Mouse (Mus musculus): ENCODE measurements at regions not wholly inside any gene's neighbourhood (a gene's known extent, or its start where the extent isn't known, plus 50 kb on each side); places are given as distances from the start of the nearest gene placed in this dataset.

DNA sequence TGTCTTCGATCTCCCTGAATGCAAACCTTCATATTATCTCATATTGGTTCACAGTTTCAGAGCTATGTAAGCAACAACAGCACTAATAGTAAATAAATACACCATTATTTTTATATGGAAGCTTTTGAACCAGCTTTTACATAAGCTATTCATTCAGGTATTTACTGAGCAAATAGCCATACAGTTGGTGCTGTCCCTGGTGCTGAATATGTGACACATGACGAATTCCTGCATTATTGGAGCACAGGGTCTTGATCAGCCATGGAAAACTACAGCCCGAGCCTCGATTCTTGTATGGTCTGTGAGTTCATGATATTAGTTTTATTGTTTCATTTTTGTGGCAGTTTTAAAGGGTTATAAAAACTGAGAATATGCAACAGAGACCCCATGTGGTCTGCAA, 359.1 kb upstream of the Xylt1 start:
- no peak for ATAC-seq (ENCODE audit: insufficient number of reproducible peaks, insufficient read depth, low FRiP score, low TSS enrichment, low read depth)
- Histone ChIP-seq H3K4me1 (no peaks in the 10 kb centered on the region), H3K4me2 (no peak overlapping the region), H3K36me3 (no peaks in the 10 kb centered on the region), H3K4me3 (no peak overlapping the region), H3K9ac (no peak overlapping the region), H3K27ac (no peak overlapping the region), H3K27me3 (no peaks in the 10 kb centered on the region), H3K9me3 (no peaks in the 10 kb centered on the region)
- 54% methylated on average over 4 of the region's 4 CpGs for WGBS

DNA sequence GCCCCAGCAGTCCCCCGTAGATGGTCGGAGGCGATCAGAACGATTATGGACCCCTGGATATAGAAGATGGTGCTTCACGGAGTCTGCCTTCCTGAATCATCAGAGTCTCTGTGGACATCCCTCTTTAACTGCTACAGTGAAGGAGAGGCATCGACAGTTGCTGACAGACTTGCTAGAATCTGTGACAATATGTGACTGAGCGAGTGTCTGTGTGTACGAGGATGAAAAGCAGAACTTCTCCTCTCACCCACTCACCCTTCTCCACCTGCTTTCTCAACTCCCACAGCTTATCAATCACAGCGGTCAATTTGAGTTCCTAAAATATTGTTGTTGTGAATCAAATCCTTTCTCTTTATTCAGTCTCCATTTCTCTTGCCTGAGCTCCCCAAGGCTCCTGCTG, 335.9 kb upstream of the Xylt1 start:
- Histone ChIP-seq H3K27ac (no peak overlapping the region), H3K9me3 (no peaks in the 10 kb centered on the region), H3K27me3 (no peaks in the 10 kb centered on the region), H3K4me3 (no peak overlapping the region), H3K4me1 (no peaks in the 10 kb centered on the region), H3K4me2 (no peak overlapping the region), H3K9ac (no peak overlapping the region), H3K36me3 (no peaks in the 10 kb centered on the region)
- WGBS = 85% methylated on average over 9 of the region's 9 CpGs
- ATAC-seq (ENCODE audit: insufficient number of reproducible peaks, insufficient read depth, low FRiP score, low TSS enrichment, low read depth) = no peak

DNA sequence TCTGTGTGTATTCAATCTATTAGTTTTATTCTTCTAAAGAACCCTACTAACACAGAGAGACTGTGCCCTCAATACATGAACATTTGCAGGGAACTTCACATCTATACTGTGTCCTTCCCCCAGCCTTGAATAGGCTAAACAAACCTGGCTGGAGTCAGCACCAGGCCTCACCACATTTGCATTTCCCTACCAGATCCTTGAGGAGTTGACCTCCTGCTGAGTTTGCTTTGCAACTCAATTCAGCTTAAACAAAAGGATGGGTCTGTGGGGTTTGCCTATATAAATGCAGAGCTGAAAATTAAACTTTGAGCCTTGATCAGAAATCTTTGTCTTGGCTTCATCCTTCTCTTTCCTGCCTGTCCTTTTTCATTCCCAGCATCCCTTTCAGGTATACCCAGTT, 331.5 kb upstream of the Xylt1 start:
- H3K9me3 ChIP-seq = no peaks in the 10 kb centered on the region
- no peak overlapping the region for H3K4me3 ChIP-seq
- H3K36me3 ChIP-seq = no peaks in the 10 kb centered on the region
- no peak overlapping the region for H3K9ac ChIP-seq
- H3K4me1 ChIP-seq = no peaks in the 10 kb centered on the region
- H3K27ac ChIP-seq = no peak overlapping the region
- ATAC-seq (ENCODE audit: insufficient number of reproducible peaks, insufficient read depth, low FRiP score, low TSS enrichment, low read depth) = no peak
- no peaks in the 10 kb centered on the region for H3K27me3 ChIP-seq
- no peak overlapping the region for H3K4me2 ChIP-seq

DNA sequence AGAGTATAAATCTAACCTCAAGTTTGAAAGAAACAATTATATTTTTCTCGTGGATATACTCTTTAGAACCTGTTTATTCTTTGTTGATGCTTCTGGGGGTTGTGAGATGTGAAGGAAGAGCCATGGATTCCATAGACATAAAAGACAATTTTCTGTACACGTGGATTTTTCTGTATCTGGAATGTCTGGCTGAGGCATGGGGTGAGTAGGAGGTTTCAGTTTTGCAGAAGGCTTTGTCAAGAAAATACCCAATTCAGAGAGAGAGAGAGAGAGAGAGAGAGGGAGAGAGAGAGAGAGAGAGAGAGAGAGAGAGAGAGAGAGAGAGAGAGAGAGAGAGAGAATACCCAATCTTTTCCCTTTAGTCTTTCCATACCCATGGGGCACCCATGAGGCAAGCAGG, 315.0 kb upstream of the Xylt1 start:
- no peak overlapping the region for H3K4me3 ChIP-seq
- no peaks in the 10 kb centered on the region for H3K4me1 ChIP-seq
- no peak for ATAC-seq (ENCODE audit: insufficient number of reproducible peaks, insufficient read depth, low FRiP score, low TSS enrichment, low read depth)
- WGBS = 61% methylated on average over 2 of the region's 2 CpGs
- no peaks in the 10 kb centered on the region for H3K9me3 ChIP-seq
- H3K27ac ChIP-seq = no peak overlapping the region
- no peak overlapping the region for H3K4me2 ChIP-seq
- no peak overlapping the region for H3K9ac ChIP-seq
- H3K36me3 ChIP-seq = no peaks in the 10 kb centered on the region
- H3K27me3 ChIP-seq = no peaks in the 10 kb centered on the region

DNA sequence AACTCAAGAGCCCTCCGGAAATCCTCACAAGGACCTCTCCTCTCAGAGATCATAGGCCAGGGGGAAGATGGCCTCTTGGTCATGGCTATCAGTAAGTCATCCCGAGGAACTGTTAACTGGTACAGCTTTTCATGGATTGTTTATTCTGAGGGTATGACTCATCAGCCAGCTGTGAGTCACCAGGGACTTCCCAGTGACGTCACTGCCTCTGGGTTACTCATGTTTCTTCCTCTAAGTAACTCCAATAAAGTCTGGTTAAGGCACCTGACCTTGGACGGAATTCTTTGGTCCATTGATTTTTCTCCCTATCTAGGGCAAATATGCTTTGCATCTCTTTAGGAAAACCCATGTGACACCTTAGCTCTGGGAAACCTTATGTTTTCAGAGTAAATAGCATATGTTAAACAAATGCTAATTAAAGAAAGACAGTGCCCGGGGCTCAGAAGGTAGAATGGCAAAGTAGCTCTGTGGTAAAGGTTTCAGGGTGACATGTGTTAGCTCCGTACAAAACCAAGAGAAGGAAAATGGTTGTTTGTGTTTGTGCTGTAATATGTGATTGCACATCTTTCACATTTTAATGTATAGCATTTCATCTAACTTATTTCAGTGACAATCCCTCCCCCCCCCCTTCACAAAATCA, 289.7 kb upstream of the Xylt1 start:
- H3K9ac ChIP-seq = no peak overlapping the region
- H3K4me2 ChIP-seq = no peak overlapping the region
- no peaks in the 10 kb centered on the region for H3K27me3 ChIP-seq
- H3K36me3 ChIP-seq = no peaks in the 10 kb centered on the region
- WGBS = 47% methylated on average over 6 of the region's 6 CpGs
- H3K27ac ChIP-seq = no peak overlapping the region
- ATAC-seq (ENCODE audit: insufficient number of reproducible peaks, insufficient read depth, low FRiP score, low TSS enrichment, low read depth) = no peak
- H3K4me1 ChIP-seq = no peaks in the 10 kb centered on the region
- no peaks in the 10 kb centered on the region for H3K9me3 ChIP-seq
- no peak overlapping the region for H3K4me3 ChIP-seq

DNA sequence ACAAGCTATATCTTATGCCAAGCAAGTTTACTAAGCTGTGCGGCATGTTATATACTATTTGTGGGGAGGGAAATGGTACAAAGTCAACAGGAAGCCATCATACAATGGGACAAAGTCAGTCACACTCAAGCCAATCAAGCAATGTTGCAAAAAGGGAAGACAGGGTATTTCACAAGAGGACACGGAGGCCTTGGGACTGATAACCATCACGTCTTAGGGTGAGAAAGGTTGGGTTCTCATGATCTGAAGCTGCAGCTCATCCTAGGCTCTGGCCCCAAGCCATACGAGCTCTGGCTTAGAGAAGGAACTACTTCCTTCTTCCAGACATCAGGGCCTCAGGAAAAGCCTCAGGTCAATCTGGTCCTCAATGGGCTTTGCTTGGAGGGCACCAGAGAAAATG, 287.9 kb upstream of the Xylt1 start:
- no peaks in the 10 kb centered on the region for H3K9me3 ChIP-seq
- no peak overlapping the region for H3K9ac ChIP-seq
- 81% methylated on average over 4 of the region's 4 CpGs for WGBS
- no peak overlapping the region for H3K4me2 ChIP-seq
- no peak overlapping the region for H3K4me3 ChIP-seq
- H3K27me3 ChIP-seq = no peaks in the 10 kb centered on the region
- H3K27ac ChIP-seq = no peak overlapping the region
- no peak for ATAC-seq (ENCODE audit: insufficient number of reproducible peaks, insufficient read depth, low FRiP score, low TSS enrichment, low read depth)
- no peaks in the 10 kb centered on the region for H3K4me1 ChIP-seq
- H3K36me3 ChIP-seq = no peaks in the 10 kb centered on the region

DNA sequence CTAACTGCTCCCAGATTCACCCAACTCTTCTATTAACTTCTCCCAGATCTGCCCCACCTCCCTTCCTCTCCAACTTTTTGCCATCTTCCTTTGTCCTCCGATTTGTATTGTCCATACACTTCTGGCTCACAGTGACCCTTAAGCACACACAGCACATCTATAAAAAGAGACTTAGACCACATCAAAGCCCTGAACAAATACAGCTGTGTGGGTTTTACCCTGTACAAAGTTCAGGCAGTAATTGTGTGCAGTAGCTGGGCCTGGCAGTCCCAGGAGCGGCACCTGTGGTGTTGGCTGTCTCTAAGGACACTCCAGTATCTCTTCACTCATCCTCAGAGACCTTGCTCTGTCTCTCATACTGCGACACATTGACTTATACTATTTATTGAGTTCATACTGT, 283.2 kb upstream of the Xylt1 start:
- Histone ChIP-seq H3K4me3 (no peak overlapping the region), H3K27me3 (no peaks in the 10 kb centered on the region), H3K36me3 (no peaks in the 10 kb centered on the region), H3K9ac (no peak overlapping the region), H3K4me1 (no peaks in the 10 kb centered on the region), H3K27ac (no peak overlapping the region), H3K9me3 (no peaks in the 10 kb centered on the region), H3K4me2 (no peak overlapping the region)
- no peak for ATAC-seq (ENCODE audit: insufficient number of reproducible peaks, insufficient read depth, low FRiP score, low TSS enrichment, low read depth)
- 78% methylated on average over 3 of the region's 3 CpGs for WGBS

DNA sequence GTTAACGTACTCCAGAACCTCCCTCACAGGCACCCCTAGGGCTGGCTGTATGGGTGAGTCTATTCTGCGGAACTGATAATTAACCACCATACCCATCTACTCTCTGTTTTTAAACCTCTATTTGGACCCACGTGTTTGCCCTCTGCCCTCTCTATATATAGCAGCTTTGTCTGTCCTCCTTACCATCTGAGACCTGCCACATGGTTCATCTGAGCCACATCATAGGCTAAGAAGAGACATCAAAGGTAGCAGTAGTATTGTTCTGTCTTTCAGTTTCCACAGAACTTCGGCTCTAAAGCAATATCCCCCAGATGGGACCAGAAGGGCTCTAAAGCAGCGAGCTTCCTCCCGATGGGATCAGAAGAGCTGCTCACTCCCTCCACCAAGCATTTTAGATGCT, 281.7 kb upstream of the Xylt1 start:
- no peaks in the 10 kb centered on the region for H3K9me3 ChIP-seq
- H3K27ac ChIP-seq = no peak overlapping the region
- no peak overlapping the region for H3K9ac ChIP-seq
- no peak overlapping the region for H3K4me2 ChIP-seq
- no peaks in the 10 kb centered on the region for H3K27me3 ChIP-seq
- WGBS = 67% methylated on average over 6 of the region's 6 CpGs
- no peak for ATAC-seq (ENCODE audit: insufficient number of reproducible peaks, insufficient read depth, low FRiP score, low TSS enrichment, low read depth)
- H3K4me1 ChIP-seq = no peaks in the 10 kb centered on the region
- no peak overlapping the region for H3K4me3 ChIP-seq
- no peaks in the 10 kb centered on the region for H3K36me3 ChIP-seq

DNA sequence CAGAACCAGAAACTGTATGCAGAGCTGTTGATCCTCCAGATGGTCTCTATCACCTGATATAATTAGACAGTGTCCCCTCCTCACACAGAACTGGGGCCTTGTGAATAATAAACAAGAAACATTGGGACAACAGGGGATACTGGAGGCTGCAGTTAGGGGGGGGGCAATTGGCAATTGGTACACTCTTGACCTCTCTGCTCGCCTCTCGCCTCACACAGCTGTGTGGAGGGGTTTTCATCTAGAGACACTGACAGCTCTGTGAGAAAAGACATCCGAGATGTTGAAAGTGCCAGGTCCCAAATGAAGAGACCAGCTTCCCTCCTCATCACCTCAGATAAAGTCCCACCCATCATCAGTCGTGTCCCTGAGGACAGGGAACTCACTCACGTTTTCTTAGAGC, 277.7 kb upstream of the Xylt1 start:
- no peaks in the 10 kb centered on the region for H3K36me3 ChIP-seq
- no peak for ATAC-seq (ENCODE audit: insufficient number of reproducible peaks, insufficient read depth, low FRiP score, low TSS enrichment, low read depth)

DNA sequence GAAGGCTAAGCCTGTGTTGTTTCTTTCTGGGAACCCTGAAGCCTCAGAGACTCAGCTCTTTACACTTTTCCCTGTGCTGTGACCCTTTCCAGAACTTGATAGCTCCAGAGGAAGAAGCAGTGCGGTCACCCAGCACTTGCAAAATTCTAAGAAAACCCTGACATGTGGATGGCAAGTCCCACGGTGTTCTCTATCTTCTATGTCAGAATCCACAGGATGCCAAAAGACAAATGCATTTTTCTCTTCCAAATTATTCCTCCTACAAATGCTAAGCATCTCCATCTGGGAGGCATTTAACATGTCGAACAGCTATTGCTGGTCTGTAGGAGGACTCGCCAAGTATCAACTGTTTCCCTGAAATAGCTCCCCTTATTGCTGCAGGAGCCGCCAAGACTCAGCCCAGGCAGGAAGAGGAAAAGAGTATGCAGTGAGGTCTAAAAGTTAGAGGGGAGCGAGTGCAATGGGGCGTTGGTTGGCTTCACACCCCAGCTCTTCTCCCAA, 274.0 kb upstream of the Xylt1 start:
- H3K9ac ChIP-seq = no peak overlapping the region
- no peak overlapping the region for H3K4me2 ChIP-seq
- no peaks in the 10 kb centered on the region for H3K4me1 ChIP-seq
- H3K27me3 ChIP-seq = no peaks in the 10 kb centered on the region
- no peak overlapping the region for H3K4me3 ChIP-seq
- 69% methylated on average over 7 of the region's 7 CpGs for WGBS
- H3K9me3 ChIP-seq = no peaks in the 10 kb centered on the region
- H3K27ac ChIP-seq = no peak overlapping the region
- H3K36me3 ChIP-seq = no peaks in the 10 kb centered on the region
- no peak for ATAC-seq (ENCODE audit: insufficient number of reproducible peaks, insufficient read depth, low FRiP score, low TSS enrichment, low read depth)

More for the DNA sequence above, 277.7 kb upstream of the Xylt1 start:
- WGBS = 53% methylated on average over 5 of the region's 5 CpGs
- H3K27me3 ChIP-seq = no peaks in the 10 kb centered on the region
- no peak overlapping the region for H3K27ac ChIP-seq
- no peak overlapping the region for H3K4me3 ChIP-seq
- no peak overlapping the region for H3K9ac ChIP-seq
- no peak overlapping the region for H3K4me2 ChIP-seq
- no peaks in the 10 kb centered on the region for H3K9me3 ChIP-seq
- H3K4me1 ChIP-seq = no peaks in the 10 kb centered on the region

DNA sequence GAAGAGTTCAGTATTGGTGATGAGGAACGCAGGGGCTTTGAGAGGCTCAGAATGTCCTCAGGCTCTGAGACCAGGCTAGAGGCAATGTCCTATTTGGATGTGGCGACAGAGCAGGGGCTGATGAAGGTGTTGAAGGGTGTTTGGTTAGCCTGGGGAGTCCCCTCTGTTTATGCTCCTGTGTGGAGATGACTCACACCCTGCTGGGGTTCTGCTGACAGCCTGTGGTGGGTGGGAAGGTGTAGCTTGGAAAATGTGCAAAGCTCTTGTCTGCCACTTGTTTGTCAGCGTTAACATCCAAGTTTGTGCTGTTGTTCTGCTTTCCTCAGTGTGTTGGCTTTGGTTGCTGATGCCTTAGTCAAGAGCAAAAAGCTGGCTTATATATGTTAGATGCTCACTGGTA, 272.4 kb upstream of the Xylt1 start:
- Histone ChIP-seq H3K4me1 (no peaks in the 10 kb centered on the region), H3K4me3 (no peak overlapping the region), H3K4me2 (no peak overlapping the region), H3K9ac (no peak overlapping the region), H3K36me3 (no peaks in the 10 kb centered on the region), H3K9me3 (no peaks in the 10 kb centered on the region), H3K27me3 (no peaks in the 10 kb centered on the region), H3K27ac (no peak overlapping the region)
- WGBS = 73% methylated on average over 3 of the region's 3 CpGs
- no peak for ATAC-seq (ENCODE audit: insufficient number of reproducible peaks, insufficient read depth, low FRiP score, low TSS enrichment, low read depth)

DNA sequence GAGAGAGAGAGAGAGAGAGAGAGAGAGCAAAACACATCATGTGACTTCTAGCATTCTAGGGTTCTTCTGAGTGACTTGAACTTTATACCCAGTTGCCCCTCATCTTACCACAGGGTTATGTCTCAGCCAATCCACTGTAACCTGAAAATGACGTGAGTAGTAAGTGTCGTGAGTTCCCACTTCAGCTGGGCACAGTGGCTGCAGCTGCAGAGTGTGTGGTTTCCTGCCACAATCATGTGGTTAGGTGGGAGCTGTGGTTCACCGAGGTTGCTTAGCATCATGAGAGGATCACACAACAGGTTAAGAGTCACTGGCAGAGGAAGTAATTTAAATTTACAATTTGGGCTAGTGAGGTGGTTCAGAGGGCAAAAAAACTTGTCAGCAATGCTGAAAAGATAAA, 253.1 kb upstream of the Xylt1 start:
- no peaks in the 10 kb centered on the region for H3K4me1 ChIP-seq
- no peak overlapping the region for H3K4me2 ChIP-seq
- H3K4me3 ChIP-seq = no peak overlapping the region
- H3K9me3 ChIP-seq = no peaks in the 10 kb centered on the region
- no peak for ATAC-seq (ENCODE audit: insufficient number of reproducible peaks, insufficient read depth, low FRiP score, low TSS enrichment, low read depth)
- no peaks in the 10 kb centered on the region for H3K27me3 ChIP-seq
- WGBS = 47% methylated on average over 3 of the region's 3 CpGs
- no peak overlapping the region for H3K9ac ChIP-seq
- no peak overlapping the region for H3K27ac ChIP-seq
- no peaks in the 10 kb centered on the region for H3K36me3 ChIP-seq

DNA sequence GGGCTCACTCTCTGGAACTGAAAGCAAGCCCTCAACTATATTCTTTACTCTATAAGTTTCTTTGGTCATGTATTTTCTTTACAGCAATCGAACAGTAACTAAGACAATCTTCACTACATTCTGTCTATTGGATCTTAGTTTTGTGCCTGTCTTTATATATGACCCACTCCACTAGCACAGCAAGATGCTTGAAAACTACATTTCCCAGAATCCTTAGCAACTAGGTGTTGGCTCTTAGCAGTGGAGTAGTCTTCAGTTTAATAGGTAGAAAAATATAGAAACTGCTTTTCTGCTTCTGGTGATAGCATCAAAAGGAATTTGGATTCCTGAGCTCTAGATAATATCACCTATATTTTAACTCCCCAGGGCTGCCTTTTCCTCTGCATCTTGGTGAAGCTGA, 245.9 kb upstream of the Xylt1 start:
- no peaks in the 10 kb centered on the region for H3K36me3 ChIP-seq
- H3K27me3 ChIP-seq = no peaks in the 10 kb centered on the region
- H3K9ac ChIP-seq = no peak overlapping the region
- 88% methylated on average over 1 of the region's 1 CpGs for WGBS
- ATAC-seq (ENCODE audit: insufficient number of reproducible peaks, insufficient read depth, low FRiP score, low TSS enrichment, low read depth) = no peak
- H3K9me3 ChIP-seq = no peaks in the 10 kb centered on the region
- no peak overlapping the region for H3K4me2 ChIP-seq
- peaks cover 9% of the 10 kb centered on the region for H3K4me1 ChIP-seq
- no peak overlapping the region for H3K4me3 ChIP-seq
- H3K27ac ChIP-seq = no peak overlapping the region
